Mouse (Mus musculus): ENCODE results near the gene Ano2.

- TF ChIP-seq CTCF (IDR thresholded peaks at IDR 0.05; ENCODE audit: insufficient read depth, low read length), result no peak
- no peak for TF ChIP-seq POLR2A (IDR thresholded peaks at IDR 0.05; ENCODE audit: borderline replicate concordance, extremely low read depth, low read depth, low read length)
Observed at GRCm38 (mm10) chr6:125648964-125649363, 41.3 kb upstream of the Ano2 start.

Data from lung, adult 2 months (tissue).